ENCODE assay signal across 8 mouse cellular contexts in genomic region chr4:123183239-123184056, GRCm38 (mm10). TPM values are rescaled to one million over a fixed set of nuclear protein-coding genes. Genes with fewer than 3 reads are reported as not detected.
A peak's percentile ranks its signal among the peaks of the same experiment; 100 is the strongest.
DNase-seq lines count a peak whose midpoint lies in the region; ATAC-seq and TF ChIP-seq lines count a peak whose summit lies in the region.

No protein-coding gene starts in this region.

- peak; percentile 93 for ATAC-seq in forebrain, embryonic 12.5 days (ENCODE audit: low FRiP score)
- peak; percentile 91 for ATAC-seq in heart, embryonic 16.5 days (replicated peaks; ENCODE audit: extremely low read depth, insufficient read depth, low FRiP score)
- peak; percentile 31; the same call in 1 of the 2 replicates for ATAC-seq in monocyte, adult 5-6 weeks (replicated peaks; ENCODE audit: insufficient number of reproducible peaks, low FRiP score, low TSS enrichment, poor library complexity, severe bottlenecking)

- peak overlapping the region; percentile 77 for H3K4me2 ChIP-seq in forebrain, embryonic 12.5 days
- H3K4me2 ChIP-seq in heart, embryonic 16.5 days (ENCODE audit: low read depth, low read length): peak overlapping the region; percentile 84

- peaks cover 5% of the 10 kb centered on the region; the same call in 1 of the 2 replicates for H3K4me1 ChIP-seq in brown adipose tissue, adult 24 weeks (ENCODE audit: control insufficient read depth, insufficient read depth, insufficient read length, low read length)
- peaks cover 17% of the 10 kb centered on the region for H3K4me1 ChIP-seq in forebrain, embryonic 12.5 days
- H3K4me1 ChIP-seq in heart, embryonic 16.5 days (ENCODE audit: control insufficient read depth, insufficient read depth, low read length): peaks cover 11% of the 10 kb centered on the region
- no peaks in the 10 kb centered on the region for H3K4me1 ChIP-seq in liver, adult 2 months (ENCODE audit: control insufficient read depth, insufficient read depth, low read length)

- peak overlapping the region; percentile 40; the same call in 1 of the 2 replicates for H3K9ac ChIP-seq in forebrain, embryonic 12.5 days
- peak overlapping the region; percentile 60 for H3K9ac ChIP-seq in heart, embryonic 16.5 days (ENCODE audit: low read length)
- H3K9ac ChIP-seq in liver, adult 2 months (ENCODE audit: low read depth, low read length): no peak overlapping the region

- no peaks in the 10 kb centered on the region for H3K79me2 ChIP-seq in liver, adult 2 months (ENCODE audit: control insufficient read depth, insufficient read depth, low read length)

- 11% methylated on average over 44 of the region's 44 CpGs for WGBS in forebrain, embryonic 12.5 days
- 9% methylated on average over 44 of the region's 44 CpGs for WGBS in heart, embryonic 16.5 days
- WGBS in liver, adult 2 months: 10% methylated on average over 44 of the region's 44 CpGs

- H3K27ac ChIP-seq in brown adipose tissue, adult 24 weeks (replicated peaks; ENCODE audit: low read depth, low read length): no peak overlapping the region
- no peak overlapping the region for H3K27ac ChIP-seq in forebrain, embryonic 12.5 days
- no peak overlapping the region for H3K27ac ChIP-seq in heart, embryonic 16.5 days (ENCODE audit: low read length)
- H3K27ac ChIP-seq in liver, adult 2 months (replicated peaks; ENCODE audit: insufficient read depth, low read depth, low read length): no peak overlapping the region

- no peak for TF ChIP-seq CTCF in liver, adult 2 months (IDR thresholded peaks at IDR 0.05; ENCODE audit: low read depth, low read length)

- DNase-seq in A20 (ENCODE audit: low read depth, low spot score): peak; percentile 63
- peak; percentile 79 for DNase-seq in kidney, postnatal 10 days
- DNase-seq in liver, adult 2 months (ENCODE audit: extremely low read depth, low read depth, low spot score): peak; percentile 61
- peak; percentile 16 to 56 for DNase-seq in spleen, postnatal 10 days (ENCODE audit: low spot score in 2 of 2)

- no peaks in the 10 kb centered on the region for H3K36me3 ChIP-seq in forebrain, embryonic 12.5 days (replicated peaks)
- no peaks in the 10 kb centered on the region for H3K36me3 ChIP-seq in heart, embryonic 16.5 days (ENCODE audit: control insufficient read depth, insufficient read depth)
- H3K36me3 ChIP-seq in liver, adult 2 months (ENCODE audit: control insufficient read depth, insufficient read depth, low read length): no peaks in the 10 kb centered on the region

- H3K27me3 ChIP-seq in forebrain, embryonic 12.5 days: peaks cover 77% of the 10 kb centered on the region
- H3K27me3 ChIP-seq in heart, embryonic 16.5 days (ENCODE audit: control insufficient read depth, insufficient read depth, low read length): peaks cover 72% of the 10 kb centered on the region
- H3K27me3 ChIP-seq in liver, adult 2 months (ENCODE audit: control insufficient read depth, insufficient read depth, low read length): peaks cover 16% of the 10 kb centered on the region

- peak overlapping the region; percentile 50 for H3K4me3 ChIP-seq in brown adipose tissue, adult 24 weeks (ENCODE audit: insufficient read depth, low read depth, low read length)
- peak overlapping the region; percentile 51 for H3K4me3 ChIP-seq in forebrain, embryonic 12.5 days (replicated peaks)
- H3K4me3 ChIP-seq in heart, embryonic 16.5 days (ENCODE audit: low read length): peak overlapping the region; percentile 58
- peak overlapping the region; percentile 25; the same call in 1 of the 2 replicates for H3K4me3 ChIP-seq in liver, adult 2 months (ENCODE audit: insufficient read depth, low read depth, low read length)

- TF ChIP-seq POLR2A in liver, adult 2 months (IDR thresholded peaks at IDR 0.05; ENCODE audit: extremely low read depth, insufficient read depth, low read length): no peak

- H3K9me3 ChIP-seq in forebrain, embryonic 12.5 days: no peaks in the 10 kb centered on the region
- no peaks in the 10 kb centered on the region for H3K9me3 ChIP-seq in heart, embryonic 16.5 days (replicated peaks; ENCODE audit: control insufficient read depth, low read length)

RNA-seq across cellular contexts. Expression of gene Hpcal4, which starts 0.4 kb away (rescaled TPM):
- polyA plus RNA-seq in brown adipose tissue, adult 24 weeks (2012; ENCODE audit: insufficient read depth, insufficient read length, missing spikeins): 0.83 and 2.0 TPM in 2 replicates
- 2.5 and 2.6 TPM in 2 replicates for polyA plus RNA-seq in forebrain, embryonic 12.5 days (2016; fragmentation: Nextera tagmentation; extraction: Ambion mirVana)
- polyA plus RNA-seq in heart, embryonic 16.5 days (2015; fragmentation: Nextera tagmentation; extraction: Ambion mirVana): 0.33 and 0.84 TPM in 2 replicates
- total RNA-seq in liver, adult 2 months (2014; rRNA removed): 0.20 TPM in 1 of 2 replicates, not detected in the other
- not detected in 2 replicates for polyA plus RNA-seq in liver, adult 2 months (2012; rRNA removed)
- total RNA-seq in monocyte, adult 5-6 weeks (2017): not detected in 3 replicates

RNA-seq across cellular contexts. Expression of gene Nt5c1a, which starts 17.9 kb away (rescaled TPM):
- polyA plus RNA-seq in brown adipose tissue, adult 24 weeks (2012; ENCODE audit: insufficient read depth, insufficient read length, missing spikeins): not detected in 2 replicates
- not detected in 2 replicates for polyA plus RNA-seq in forebrain, embryonic 12.5 days (2016; fragmentation: Nextera tagmentation; extraction: Ambion mirVana)
- polyA plus RNA-seq in heart, embryonic 16.5 days (2015; fragmentation: Nextera tagmentation; extraction: Ambion mirVana): 1.4 and 1.7 TPM in 2 replicates
- 0.20 TPM in 1 of 2 replicates, not detected in the other for total RNA-seq in liver, adult 2 months (2014; rRNA removed)
- not detected in 2 replicates for polyA plus RNA-seq in liver, adult 2 months (2012; rRNA removed)
- not detected in 3 replicates for total RNA-seq in monocyte, adult 5-6 weeks (2017)

RNA-seq across cellular contexts. Expression of gene Ppie, which starts 43.7 kb away (rescaled TPM):
- 20.4 and 23.5 TPM in 2 replicates for polyA plus RNA-seq in brown adipose tissue, adult 24 weeks (2012; ENCODE audit: insufficient read depth, insufficient read length, missing spikeins)
- 103 and 109 TPM in 2 replicates for polyA plus RNA-seq in forebrain, embryonic 12.5 days (2016; fragmentation: Nextera tagmentation; extraction: Ambion mirVana)
- polyA plus RNA-seq in heart, embryonic 16.5 days (2015; fragmentation: Nextera tagmentation; extraction: Ambion mirVana): 58.1 and 58.4 TPM in 2 replicates
- total RNA-seq in liver, adult 2 months (2014; rRNA removed): 15.2 and 17.2 TPM in 2 replicates
- 7.7 and 8.7 TPM in 2 replicates for polyA plus RNA-seq in liver, adult 2 months (2012; rRNA removed)
- 19.7 to 35.3 TPM (median 32.0 TPM) in 3 replicates for total RNA-seq in monocyte, adult 5-6 weeks (2017)

RNA-seq across cellular contexts. Expression of gene Heyl, which starts 49.9 kb away (rescaled TPM):
- polyA plus RNA-seq in brown adipose tissue, adult 24 weeks (2012; ENCODE audit: insufficient read depth, insufficient read length, missing spikeins): 8.3 and 8.9 TPM in 2 replicates
- 5.1 and 5.9 TPM in 2 replicates for polyA plus RNA-seq in forebrain, embryonic 12.5 days (2016; fragmentation: Nextera tagmentation; extraction: Ambion mirVana)
- 13.2 and 13.9 TPM in 2 replicates for polyA plus RNA-seq in heart, embryonic 16.5 days (2015; fragmentation: Nextera tagmentation; extraction: Ambion mirVana)
- 0.28 and 0.60 TPM in 2 replicates for total RNA-seq in liver, adult 2 months (2014; rRNA removed)
- 1.0 and 1.4 TPM in 2 replicates for polyA plus RNA-seq in liver, adult 2 months (2012; rRNA removed)
- total RNA-seq in monocyte, adult 5-6 weeks (2017): 0.10 TPM in 1 of 3 replicates, not detected in the others

Comparison
In these comparisons a context has a peak if more than half of its experiments do, and no peak if none do; other contexts are left out.
1. ATAC-seq: peak in every context shown above with its lines; median percentile 93 in forebrain, embryonic 12.5 days; 91 in heart, embryonic 16.5 days; 31 in monocyte, adult 5-6 weeks.